Mouse (Mus musculus) common myeloid progenitor, adult 5-6 weeks (primary cell): ENCODE data around the gene Fam122a. TPM values are rescaled to one million over a fixed set of nuclear protein-coding genes. Genes with fewer than 3 reads are reported as not detected.

Experiments
- ATAC-seq: replicated peaks from 2 replicates; pipeline ENCODE4 v1.8.0; 2016; ENCODE audit warnings: low read depth, mild to moderate bottlenecking, moderate TSS enrichment, inconsistent platforms; ENCODE audit not compliant: poor library complexity, severe bottlenecking
- total RNA-seq: library from RNA; stranded (forward); fragments of 200-1000, 187-1606 nt; gene quantifications from 2 replicates; pipeline ENCODE4 v1.2.3, GENCODE M21; 2017

The Fam122a gene
- total RNA-seq, 1 experiment from 2014 or later = 11.7 TPM

- no peak for ATAC-seq
Measured at GRCm38 (mm10) chr19:24491824-24492223, 14.7 kb upstream of the Fam122a start.

- ATAC-seq = peak; percentile 54
Measured at GRCm38 (mm10) chr19:24490275-24490674, 13.1 kb upstream of the Fam122a start.

- ATAC-seq = no peak
Measured at GRCm38 (mm10) chr19:24486433-24487296, 9.5 kb upstream of the Fam122a start.

GRCm38 (mm10) chr19:24484612-24485194 is 7.5 kb upstream of the Fam122a start:
- ATAC-seq = no peak

GRCm38 (mm10) chr19:24480916-24481315 is 3.8 kb upstream of the Fam122a start:
- no peak for ATAC-seq

GRCm38 (mm10) chr19:24476461-24476860 is 695 bp downstream of the Fam122a start:
- peak; percentile 50; the same call in 1 of the 2 replicates for ATAC-seq

GRCm38 (mm10) chr19:24475281-24475680 is 1.9 kb downstream of the Fam122a start:
- no peak for ATAC-seq

- ATAC-seq = no peak
Measured at GRCm38 (mm10) chr19:24472512-24472911, 4.6 kb downstream of the Fam122a start.

- ATAC-seq = no peak
Measured at GRCm38 (mm10) chr19:24471538-24471937, 5.6 kb downstream of the Fam122a start.

GRCm38 (mm10) chr19:24469216-24469615 is 7.9 kb downstream of the Fam122a start:
- ATAC-seq = no peak

GRCm38 (mm10) chr19:24468616-24469015 is 8.5 kb downstream of the Fam122a start:
- ATAC-seq = no peak

GRCm38 (mm10) chr19:24463011-24463410 is 14.1 kb downstream of the Fam122a start:
- no peak for ATAC-seq

GRCm38 (mm10) chr19:24456591-24457231 is 20.4 kb downstream of the Fam122a start:
- no peak for ATAC-seq

GRCm38 (mm10) chr19:24455249-24455960 is 21.8 kb downstream of the Fam122a start:
- ATAC-seq = no peak

- ATAC-seq = no peak
Measured at GRCm38 (mm10) chr19:24454451-24454850, 22.7 kb downstream of the Fam122a start.

- ATAC-seq = no peak
Measured at GRCm38 (mm10) chr19:24453379-24453778, 23.8 kb downstream of the Fam122a start.

- peak; percentile 82 for ATAC-seq
Measured at GRCm38 (mm10) chr19:24452441-24452898, 24.7 kb downstream of the Fam122a start.

- ATAC-seq = peak; percentile 40; the same call in 1 of the 2 replicates
Measured at GRCm38 (mm10) chr19:24451626-24452025, 25.5 kb downstream of the Fam122a start.

- 0 out of 2 replicates have a peak, but pooled peaks have one; percentile 19 for ATAC-seq
Measured at GRCm38 (mm10) chr19:24450740-24451139, 26.4 kb downstream of the Fam122a start.

- ATAC-seq = no peak
Measured at GRCm38 (mm10) chr19:24444322-24444721, 32.8 kb downstream of the Fam122a start.
